Mouse (Mus musculus) kidney, adult 2 months (tissue): ENCODE data around the gene Sh3gl1. TPM values are rescaled to one million over a fixed set of nuclear protein-coding genes. Genes with fewer than 3 reads are reported as not detected.

Experiments
- DNase-seq: peaks from one replicate; pipeline ENCODE4 v3.0.0; 2021
- H3K27ac ChIP-seq: fragments of 200-500 bp; 2 replicates; pipeline ENCODE4 v1.5.1; 2012; ENCODE audit warnings: low read depth, low read length, control low read depth, inconsistent platforms; ENCODE audit not compliant: insufficient read depth
- H3K27me3 ChIP-seq: fragments of 200-500 bp; replicated peaks from 2 replicates; pipeline ENCODE4 v1.6.1; 2012; ENCODE audit warnings: mild to moderate bottlenecking, moderate library complexity, low read length, inconsistent platforms; ENCODE audit not compliant: control insufficient read depth, insufficient read depth
- H3K36me3 ChIP-seq: fragments of 200-500 bp; 2 replicates; pipeline ENCODE4 v1.6.1; 2012; ENCODE audit warnings: mild to moderate bottlenecking, moderate library complexity, low read length, inconsistent platforms; ENCODE audit not compliant: control insufficient read depth, insufficient read depth
- H3K4me1 ChIP-seq: fragments of 200-500 bp; 2 replicates; pipeline ENCODE4 v1.6.1; 2011; ENCODE audit warnings: low read length; ENCODE audit not compliant: control insufficient read depth, insufficient read depth
- H3K4me3 ChIP-seq: fragments of 200-500 bp; 2 replicates; pipeline ENCODE4 v1.5.1; 2011; ENCODE audit warnings: mild to moderate bottlenecking, low read depth, low read length, control low read depth; ENCODE audit not compliant: insufficient read depth
- CTCF ChIP-seq: fragments of 200-500 bp; conservative IDR thresholded peaks from 2 replicates; pipeline ENCODE4 v1.5.1; 2011; ENCODE audit warnings: low read depth, mild to moderate bottlenecking, control low read depth, low read length, moderate library complexity, mixed read lengths; ENCODE audit not compliant: insufficient read depth, insufficient read length
- POLR2A ChIP-seq: fragments of 200-500 bp; IDR thresholded peaks from one replicate; pipeline ENCODE4 v1.6.1; 2011; ENCODE audit warnings: low read depth, low read length, control low read depth
- WGBS: fragments of 180-500 bp; shearing (Covaris S2); methylation state at CpG from one replicate; pipeline ENCODE4 v1.1.7; 2018; 5-methylcytosine and 5-hydroxymethylcytosine counted together
- polyA plus RNA-seq: library from polyadenylated mRNA; depleted of rRNA; stranded (reverse); fragments of >200 nt; gene quantifications from 2 replicates; pipeline ENCODE4 v1.2.3, GENCODE M21; 2012; rRNA removed

Gene Sh3gl1
- polyA plus RNA-seq, 1 experiment, result 48.7 TPM

- Histone ChIP-seq H3K27me3 (no peaks in the 10 kb centered on the region), H3K36me3 (no peaks in the 10 kb centered on the region), H3K4me3 (no peak overlapping the region), H3K4me1 (no peaks in the 10 kb centered on the region), H3K27ac (no peak overlapping the region)
- DNase-seq, result no peak
- 64% methylated on average over 3 of the region's 3 CpGs for WGBS
- no peak for TF ChIP-seq POLR2A
Observed at GRCm38 (mm10) chr17:55977301-55977700, 59.1 kb downstream of the Sh3gl1 start.

DNA sequence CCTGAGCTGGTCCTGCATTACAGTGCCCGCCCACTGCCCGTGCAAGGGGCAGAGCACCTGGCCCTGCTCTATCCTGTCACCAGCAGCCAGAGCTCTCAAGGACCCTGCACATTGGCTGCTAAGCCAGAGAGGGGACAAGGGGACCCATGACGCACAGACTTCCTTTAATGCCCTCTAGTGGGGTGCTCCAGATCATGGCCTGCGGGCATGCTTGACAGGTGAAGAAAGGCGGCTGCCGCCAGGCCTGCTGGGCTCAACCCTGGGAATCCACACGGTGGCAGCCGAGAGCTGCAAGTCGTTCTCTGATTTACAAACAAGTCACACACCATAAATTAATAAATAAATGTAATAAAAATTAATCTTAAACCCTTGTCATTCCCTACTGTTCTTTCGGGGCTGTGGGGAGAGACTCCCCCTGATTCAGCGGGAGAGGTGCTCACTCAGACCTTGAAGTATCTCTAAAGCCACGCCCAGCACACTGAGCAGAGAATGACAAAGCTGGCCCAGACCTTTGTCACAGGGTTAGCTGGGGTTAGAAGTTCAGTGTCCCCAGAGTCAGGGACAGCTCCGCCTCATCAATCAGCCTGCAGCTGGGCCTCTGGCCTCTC, 60.1 kb downstream of the Sh3gl1 start:
- 13% methylated on average over 13 of the region's 13 CpGs for WGBS
- peak; percentile 86 for DNase-seq
- Histone ChIP-seq H3K4me3 (no peak overlapping the region), H3K36me3 (no peaks in the 10 kb centered on the region), H3K4me1 (no peaks in the 10 kb centered on the region), H3K27ac (no peak overlapping the region), H3K27me3 (no peaks in the 10 kb centered on the region)
- TF ChIP-seq POLR2A (no peak), CTCF (peak; percentile 79)

GRCm38 (mm10) chr17:55971453-55971852, 65.0 kb downstream of the Sh3gl1 start:
- TF ChIP-seq CTCF (no peak), POLR2A (no peak)
- Histone ChIP-seq H3K27ac (no peak overlapping the region), H3K4me3 (peak overlapping the region; percentile 61; the same call in 1 of the 2 replicates), H3K27me3 (no peaks in the 10 kb centered on the region), H3K4me1 (peaks cover 7% of the 10 kb centered on the region; the same call in 1 of the 2 replicates), H3K36me3 (no peaks in the 10 kb centered on the region)
- no peak for DNase-seq
- 51% methylated on average over 22 of the region's 22 CpGs for WGBS

DNA sequence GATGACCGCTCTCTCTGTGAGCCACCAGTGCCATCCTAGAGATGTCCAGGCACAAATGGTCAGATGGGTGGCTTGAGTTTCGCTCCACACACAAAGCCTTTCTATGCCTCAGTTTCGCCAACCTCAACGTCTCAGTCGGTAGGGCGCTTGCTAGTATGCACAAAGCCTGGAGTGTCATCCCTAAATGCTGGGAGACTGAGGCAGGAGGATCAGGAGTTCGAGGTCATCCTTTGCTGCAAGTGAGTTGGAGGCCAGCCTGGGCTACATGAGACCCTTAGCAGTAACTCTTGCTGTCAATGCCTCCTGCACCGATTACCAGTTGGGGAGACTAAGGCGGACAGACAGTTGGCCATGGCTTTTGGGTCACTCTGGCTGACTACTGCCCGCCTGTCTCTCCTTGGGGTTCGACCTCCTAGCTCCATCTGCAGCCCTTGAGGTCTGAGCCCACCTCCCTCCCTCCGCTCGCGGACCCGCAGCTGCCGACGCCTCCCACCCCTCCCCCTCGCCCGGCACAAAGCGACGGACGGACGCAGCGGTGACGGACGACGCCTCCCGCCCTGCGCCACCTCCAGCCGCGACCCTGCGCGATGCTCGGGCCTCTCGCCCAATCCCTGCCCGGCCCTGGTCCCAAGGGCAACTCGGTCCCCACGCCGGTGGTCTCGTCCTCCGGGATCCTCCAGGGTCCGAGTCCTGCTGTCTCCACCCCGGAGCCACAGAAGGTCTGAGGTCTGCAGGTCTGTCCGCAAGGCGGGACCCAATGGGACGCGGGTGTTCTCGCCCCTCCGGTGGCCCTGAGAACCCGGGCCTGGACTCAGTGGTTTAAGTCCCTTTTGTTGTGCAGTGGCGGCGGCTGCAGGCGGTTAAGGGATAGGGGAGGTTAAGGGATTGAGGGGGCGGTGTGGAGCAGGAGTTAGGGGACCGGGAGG, 66.2 kb downstream of the Sh3gl1 start, which contains the start of gene Shd:
Gene Shd (plus strand): TSS at position 502 of the 926 bp plus-strand sequence.
- Histone ChIP-seq H3K4me1 (peaks cover 7% of the 10 kb centered on the region; the same call in 1 of the 2 replicates), H3K4me3 (peak within 1 kb of the TSS; percentile 61), H3K36me3 (no peaks in the 10 kb centered on the region), H3K27me3 (no peaks in the 10 kb centered on the region), H3K27ac (peak within 1 kb of the TSS; percentile 37)
- WGBS, result 10% methylated on average over 55 of the region's 55 CpGs
- TF ChIP-seq CTCF (no peak), POLR2A (no peak)
- DNase-seq, result no peak

GRCm38 (mm10) chr17:55969560-55969959, 66.9 kb downstream of the Sh3gl1 start:
- peak; percentile 63 for DNase-seq
- 49% methylated on average over 14 of the region's 14 CpGs for WGBS
- Histone ChIP-seq H3K4me1 (peaks cover 7% of the 10 kb centered on the region; the same call in 1 of the 2 replicates), H3K27me3 (no peaks in the 10 kb centered on the region), H3K36me3 (no peaks in the 10 kb centered on the region), H3K4me3 (peak overlapping the region; percentile 61; the same call in 1 of the 2 replicates), H3K27ac (peak overlapping the region; percentile 37)
- TF ChIP-seq POLR2A, result no peak
- TF ChIP-seq CTCF, result no peak

DNA sequence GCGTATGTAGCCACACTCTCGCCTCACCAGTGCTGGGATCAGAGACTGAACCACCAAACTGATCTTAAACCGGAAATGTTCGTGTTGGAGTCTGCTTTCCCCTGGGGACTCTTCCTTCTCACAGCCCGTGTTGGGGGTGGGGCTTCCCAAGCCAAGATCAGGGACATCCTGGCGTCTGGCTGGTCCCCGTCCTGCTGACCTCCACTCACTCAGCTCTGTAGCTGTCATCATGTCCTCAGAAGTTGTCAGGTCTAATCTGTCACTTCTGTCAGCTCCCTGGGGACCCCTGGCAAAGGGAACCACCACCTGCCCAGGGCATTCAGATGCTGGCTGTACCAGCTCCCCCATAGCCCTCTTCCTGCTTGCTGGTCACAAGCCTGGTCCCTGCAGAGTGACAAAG, 68.2 kb downstream of the Sh3gl1 start:
- H3K27ac ChIP-seq, result no peak overlapping the region
- WGBS, result 60% methylated on average over 7 of the region's 7 CpGs

DNA sequence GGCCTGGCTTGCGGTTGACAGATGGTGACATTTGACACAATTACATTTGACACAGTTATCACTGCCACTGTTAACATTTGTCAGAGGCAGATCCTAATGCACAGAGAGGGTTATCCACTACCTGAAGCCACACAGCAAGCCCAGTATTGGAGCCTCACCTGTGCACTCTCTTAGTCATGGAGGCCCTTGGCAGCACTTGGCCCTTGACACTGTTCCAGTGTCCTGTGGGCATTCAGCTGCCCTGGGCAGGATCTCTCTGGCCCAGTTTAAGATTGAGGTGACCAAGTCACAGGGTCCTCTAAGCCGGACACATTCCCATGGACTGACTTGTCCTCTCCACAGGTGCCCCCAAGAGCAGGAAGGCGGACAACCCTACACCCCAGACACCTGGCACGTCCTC, 69.2 kb downstream of the Sh3gl1 start:
- DNase-seq, result no peak
- H3K4me3 ChIP-seq, result no peak overlapping the region
- peaks cover 7% of the 10 kb centered on the region; the same call in 1 of the 2 replicates for H3K4me1 ChIP-seq
- no peak for TF ChIP-seq CTCF
- no peak for TF ChIP-seq POLR2A
- no peaks in the 10 kb centered on the region for H3K27me3 ChIP-seq
- H3K36me3 ChIP-seq, result no peaks in the 10 kb centered on the region
- no peak overlapping the region for H3K27ac ChIP-seq
- WGBS, result 87% methylated on average over 4 of the region's 4 CpGs

More for the DNA sequence above, 68.2 kb downstream of the Sh3gl1 start:
- H3K4me3 ChIP-seq, result no peak overlapping the region
- no peaks in the 10 kb centered on the region for H3K27me3 ChIP-seq
- H3K4me1 ChIP-seq, result peaks cover 7% of the 10 kb centered on the region; the same call in 1 of the 2 replicates
- no peaks in the 10 kb centered on the region for H3K36me3 ChIP-seq
- TF ChIP-seq CTCF, result no peak
- TF ChIP-seq POLR2A, result no peak
- DNase-seq, result peak; percentile 60

Other genes with a start within 250 kb of the Sh3gl1 start
- gene Zfp119a, start 157.7 kb downstream of the Sh3gl1 start, polyA plus RNA-seq, result 0.37 and 0.56 TPM in 2 replicates
- 0.86 and 1.9 TPM in 2 replicates for gene Zfp959, start 144.5 kb downstream of the Sh3gl1 start, polyA plus RNA-seq
- 0.46 and 0.69 TPM in 2 replicates for gene Zfp119b, start 87.1 kb downstream of the Sh3gl1 start, polyA plus RNA-seq
- gene Ebi3, start 84.0 kb downstream of the Sh3gl1 start, polyA plus RNA-seq, result 3.1 and 3.5 TPM in 2 replicates
- 7.2 and 7.7 TPM in 2 replicates for gene Yju2, start 77.5 kb downstream of the Sh3gl1 start, polyA plus RNA-seq
- 22.4 and 31.3 TPM in 2 replicates for gene Shd, start 66.2 kb downstream of the Sh3gl1 start, polyA plus RNA-seq
- 0.36 and 0.48 TPM in 2 replicates for gene Fsd1, start 50.1 kb downstream of the Sh3gl1 start, polyA plus RNA-seq
- 20.1 and 22.6 TPM in 2 replicates for gene Stap2, start 31.1 kb downstream of the Sh3gl1 start, polyA plus RNA-seq
- gene Mpnd, start 30.9 kb downstream of the Sh3gl1 start, polyA plus RNA-seq, result 98.3 and 116 TPM in 2 replicates
- gene Chaf1a, start 3.8 kb upstream of the Sh3gl1 start, polyA plus RNA-seq, result 1.0 and 1.2 TPM in 2 replicates
- gene Ubxn6, start 38.4 kb upstream of the Sh3gl1 start, polyA plus RNA-seq, result 75.6 and 90.3 TPM in 2 replicates
- 29.1 and 33.5 TPM in 2 replicates for gene Hdgfl2, start 43.0 kb upstream of the Sh3gl1 start, polyA plus RNA-seq
- gene Plin4, start 73.2 kb upstream of the Sh3gl1 start, polyA plus RNA-seq, result 14.4 and 23.3 TPM in 2 replicates
- 8.4 and 10.1 TPM in 2 replicates for gene Plin5, start 81.0 kb upstream of the Sh3gl1 start, polyA plus RNA-seq
- gene Lrg1, start 85.4 kb upstream of the Sh3gl1 start, polyA plus RNA-seq, result 9.9 and 16.1 TPM in 2 replicates
- 3.8 and 4.1 TPM in 2 replicates for gene Sema6b, start 103.7 kb upstream of the Sh3gl1 start, polyA plus RNA-seq
- gene Tnfaip8l1, start 125.8 kb upstream of the Sh3gl1 start, polyA plus RNA-seq, result 1.7 and 2.7 TPM in 2 replicates
- 60.6 and 71.7 TPM in 2 replicates for gene Mydgf, start 147.3 kb upstream of the Sh3gl1 start, polyA plus RNA-seq
- 35.6 and 40.9 TPM in 2 replicates for gene Dpp9, start 182.3 kb upstream of the Sh3gl1 start, polyA plus RNA-seq
- gene Fem1a, start 220.2 kb upstream of the Sh3gl1 start, polyA plus RNA-seq, result 23.7 and 28.2 TPM in 2 replicates
- gene Ticam1, start 240.2 kb upstream of the Sh3gl1 start, polyA plus RNA-seq, result 33.3 and 34.7 TPM in 2 replicates